Mouse (Mus musculus): Measurements from ENCODE around the gene Fam186a. TPM values are rescaled to one million over a fixed set of nuclear protein-coding genes. Genes with fewer than 3 reads are reported as not detected.
"Not testable (repeated sequence)": the region's sequence is repeated elsewhere in the genome, so short reads cannot be mapped to it uniquely, and the experiment has no call there.

The Fam186a gene
- not detected in 3 replicates for total RNA-seq (2017)

- ATAC-seq (replicated peaks; ENCODE audit: insufficient number of reproducible peaks, low FRiP score, low TSS enrichment, poor library complexity, severe bottlenecking) = no peak
These were observed at the start of gene Fam186a for GRCm38 (mm10) chr15:99966961-99967360. Gene Fam186a, minus strand, starts transcription at chr15:99967061.

DNA sequence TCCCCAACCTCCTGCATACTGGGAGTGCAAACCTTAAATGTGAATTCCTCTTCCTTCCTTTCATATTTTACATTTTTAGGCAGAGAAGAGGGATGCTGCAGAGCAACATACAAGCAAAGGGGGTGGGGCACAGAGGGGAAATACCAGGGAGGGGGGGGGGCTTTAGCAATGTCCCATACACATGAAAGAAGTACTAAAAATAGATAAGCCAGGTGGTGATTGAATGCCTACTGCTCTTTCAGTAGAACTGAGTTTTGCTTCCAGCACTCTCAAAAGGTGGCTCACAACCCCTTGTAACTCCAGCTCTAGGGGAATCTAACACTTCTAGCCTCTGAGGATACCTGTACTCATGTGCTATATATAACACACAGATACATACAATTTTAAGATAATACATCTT, 39.3 kb upstream of the Fam186a start:
- no peak for ATAC-seq (replicated peaks; ENCODE audit: insufficient number of reproducible peaks, low FRiP score, low TSS enrichment, poor library complexity, severe bottlenecking)

DNA sequence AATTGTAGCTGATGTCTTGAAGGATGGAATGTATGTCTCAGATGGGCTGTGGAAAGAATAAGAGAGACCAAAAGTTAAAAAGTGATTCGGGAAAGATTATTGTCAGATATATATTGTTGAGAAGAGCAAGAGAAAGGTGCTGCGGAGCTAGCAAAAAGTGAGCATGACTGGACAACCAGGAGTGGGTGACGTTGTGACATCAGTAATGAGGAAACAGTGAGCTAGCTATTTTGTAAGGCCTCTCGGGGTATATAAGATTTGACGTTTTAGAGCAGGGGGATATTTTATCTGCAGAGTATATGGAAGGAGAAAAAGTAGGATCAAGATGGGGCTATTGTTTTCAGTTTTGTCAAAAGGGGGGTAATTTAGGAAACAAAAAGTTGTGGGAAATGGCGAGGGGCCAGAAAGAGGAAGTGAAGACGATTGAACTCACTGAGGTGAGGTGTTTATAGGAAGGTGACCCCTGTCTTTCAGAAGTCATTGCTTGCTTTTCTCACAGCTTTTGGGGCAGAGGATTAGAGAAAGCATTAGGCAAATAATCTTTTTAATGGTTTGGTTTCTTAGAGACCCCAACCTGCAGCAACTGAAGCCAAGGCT, 37.9 kb upstream of the Fam186a start:
- ATAC-seq (replicated peaks; ENCODE audit: insufficient number of reproducible peaks, low FRiP score, low TSS enrichment, poor library complexity, severe bottlenecking) = no peak

DNA sequence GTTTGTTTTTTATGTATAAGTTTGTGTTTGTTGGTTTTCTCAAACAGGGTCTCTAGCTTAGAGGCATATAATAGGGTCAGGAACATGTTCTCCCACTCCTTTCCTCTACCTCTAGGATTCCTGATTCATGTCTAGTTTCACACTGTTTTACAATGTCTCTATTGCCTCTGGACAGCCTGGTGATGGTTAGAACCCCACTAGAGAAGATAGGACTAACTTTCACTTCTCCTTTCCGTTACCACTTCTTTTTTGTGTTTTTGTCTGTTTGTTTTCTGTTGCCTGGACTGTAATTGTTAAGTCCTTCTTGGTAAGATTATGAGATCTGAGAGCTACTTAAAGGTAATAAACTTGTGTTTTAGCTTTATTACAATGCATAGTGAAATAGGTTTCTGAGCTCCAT, 32.5 kb upstream of the Fam186a start:
- 0 out of 2 replicates have a peak, but pooled peaks have one; percentile 22 for ATAC-seq (replicated peaks; ENCODE audit: insufficient number of reproducible peaks, low FRiP score, low TSS enrichment, poor library complexity, severe bottlenecking)

- no peak for ATAC-seq (replicated peaks; ENCODE audit: insufficient number of reproducible peaks, low FRiP score, low TSS enrichment, poor library complexity, severe bottlenecking)
These were observed 30.4 kb upstream of the Fam186a start for GRCm38 (mm10) chr15:99997114-99997804.

- ATAC-seq (replicated peaks; ENCODE audit: insufficient number of reproducible peaks, low FRiP score, low TSS enrichment, poor library complexity, severe bottlenecking) = no peak
These were observed 26.2 kb upstream of the Fam186a start for GRCm38 (mm10) chr15:99993100-99993499.

DNA sequence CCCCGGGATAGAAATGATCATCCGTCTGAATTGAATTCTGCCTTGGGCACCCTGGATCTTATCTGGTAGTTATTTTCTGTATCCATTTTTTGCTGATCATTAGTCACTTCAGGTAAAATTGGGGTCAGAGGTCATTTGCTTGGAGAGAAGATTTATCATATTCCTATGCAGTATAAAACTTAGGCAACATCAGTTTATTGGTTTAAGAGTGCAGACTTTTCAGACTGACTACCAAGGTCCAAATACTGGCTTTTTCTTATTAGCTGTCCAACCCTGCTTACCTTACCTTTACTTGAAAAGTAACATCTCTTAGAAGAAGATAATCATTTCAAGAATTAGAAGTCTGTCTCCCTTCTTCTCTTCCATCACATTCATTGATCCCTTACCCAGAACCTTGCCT, 12.9 kb upstream of the Fam186a start:
- no peak for ATAC-seq (replicated peaks; ENCODE audit: insufficient number of reproducible peaks, low FRiP score, low TSS enrichment, poor library complexity, severe bottlenecking)

GRCm38 (mm10) chr15:99979266-99979665, 12.4 kb upstream of the Fam186a start:
- no peak for ATAC-seq (replicated peaks; ENCODE audit: insufficient number of reproducible peaks, low FRiP score, low TSS enrichment, poor library complexity, severe bottlenecking)

- not testable (repeated sequence) for ATAC-seq (replicated peaks; ENCODE audit: insufficient number of reproducible peaks, low FRiP score, low TSS enrichment, poor library complexity, severe bottlenecking)
These were observed 9.3 kb upstream of the Fam186a start for GRCm38 (mm10) chr15:99976121-99976520.

GRCm38 (mm10) chr15:99974476-99975220, 7.8 kb upstream of the Fam186a start:
- ATAC-seq (replicated peaks; ENCODE audit: insufficient number of reproducible peaks, low FRiP score, low TSS enrichment, poor library complexity, severe bottlenecking) = no peak

DNA sequence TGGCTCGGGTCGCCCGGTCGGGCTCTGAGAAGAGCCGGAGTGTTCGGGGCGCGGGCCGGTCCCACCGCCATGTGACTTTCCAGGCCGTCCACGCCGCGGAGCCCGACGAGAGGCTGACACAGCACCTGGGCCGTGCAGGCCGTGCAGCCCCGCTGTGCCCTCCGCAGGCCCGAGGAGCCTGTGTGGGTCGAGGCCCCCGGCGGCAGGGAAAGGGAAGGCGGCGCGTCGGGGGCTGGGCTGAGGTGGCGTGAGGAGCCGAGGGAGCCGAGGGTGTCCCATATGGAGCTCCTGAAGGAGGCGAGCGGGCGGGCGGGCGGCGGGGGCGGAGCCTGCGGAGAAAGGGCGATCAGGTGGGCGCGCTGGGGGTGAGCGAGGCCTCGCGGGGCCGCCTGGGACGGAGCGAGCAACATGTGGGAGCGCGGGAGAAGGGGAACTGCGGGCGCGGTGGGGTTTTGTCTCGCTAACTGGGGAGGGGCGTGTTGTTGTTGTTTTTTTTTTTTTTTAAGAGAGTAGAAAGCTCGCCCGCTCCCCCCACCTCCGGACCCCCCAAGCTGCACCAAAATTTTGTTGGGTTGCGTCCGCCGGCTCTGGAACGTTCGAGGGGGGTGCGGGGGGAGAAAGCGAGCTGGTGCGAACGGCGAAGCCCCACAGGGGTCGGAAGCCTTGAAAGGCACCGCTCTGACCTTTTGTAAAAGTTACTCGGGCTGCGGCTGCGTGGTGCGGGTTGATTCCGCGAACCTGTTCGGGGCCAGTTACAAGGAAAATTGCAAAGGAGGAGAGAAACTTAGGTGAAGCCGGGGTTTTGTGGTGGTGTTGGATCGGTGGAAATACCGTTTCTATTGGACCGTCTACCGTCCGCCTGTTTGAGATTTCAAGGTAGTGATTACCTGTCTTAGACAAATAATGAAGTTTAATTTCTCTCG, 6.4 kb upstream of the Fam186a start:
- peak; percentile 29; the same call in 1 of the 2 replicates for ATAC-seq (replicated peaks; ENCODE audit: insufficient number of reproducible peaks, low FRiP score, low TSS enrichment, poor library complexity, severe bottlenecking)

DNA sequence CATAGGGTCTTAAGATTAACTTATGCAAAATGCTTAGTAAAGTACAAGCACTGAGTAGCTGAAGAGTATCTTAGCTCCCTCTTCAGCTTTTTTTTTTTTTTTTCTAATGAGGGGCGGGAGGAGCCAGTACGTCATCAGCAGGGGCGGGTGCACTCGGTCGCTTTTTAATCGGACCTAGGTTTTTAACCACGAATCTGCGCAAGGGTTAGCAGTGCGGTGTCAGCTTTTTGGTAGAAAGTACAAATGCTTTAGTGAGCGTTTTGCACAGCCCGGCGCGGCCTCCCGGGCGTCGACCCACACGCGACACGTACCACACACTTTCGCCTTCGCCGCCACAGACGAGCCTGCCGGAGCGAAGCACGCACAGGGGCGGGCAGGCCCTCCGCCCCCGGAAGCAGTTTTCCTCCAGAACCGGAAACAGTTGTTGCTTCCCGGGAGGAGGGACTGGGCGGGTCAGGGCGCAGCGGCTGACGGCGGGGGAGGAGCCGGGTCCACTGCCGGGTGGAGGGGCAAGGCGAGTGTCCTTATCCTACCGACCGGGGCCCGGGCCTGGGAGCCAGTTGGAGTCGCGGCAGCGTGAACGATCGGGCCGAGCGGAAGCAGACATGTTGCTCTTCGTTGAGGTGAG, 5.6 kb upstream of the Fam186a start:
- ATAC-seq (replicated peaks; ENCODE audit: insufficient number of reproducible peaks, low FRiP score, low TSS enrichment, poor library complexity, severe bottlenecking) = peak; percentile 96

GRCm38 (mm10) chr15:99970606-99971005, 3.7 kb upstream of the Fam186a start:
- no peak for ATAC-seq (replicated peaks; ENCODE audit: insufficient number of reproducible peaks, low FRiP score, low TSS enrichment, poor library complexity, severe bottlenecking)

GRCm38 (mm10) chr15:99969765-99970164, 2.9 kb upstream of the Fam186a start, which contains the start of gene Larp4:
Gene Larp4, plus strand, starts transcription at chr15:99970065.
- ATAC-seq (replicated peaks; ENCODE audit: insufficient number of reproducible peaks, low FRiP score, low TSS enrichment, poor library complexity, severe bottlenecking) = not testable (repeated sequence)

- no peak for ATAC-seq (replicated peaks; ENCODE audit: insufficient number of reproducible peaks, low FRiP score, low TSS enrichment, poor library complexity, severe bottlenecking)
These were observed 1.6 kb downstream of the Fam186a start for GRCm38 (mm10) chr15:99965103-99965775.

DNA sequence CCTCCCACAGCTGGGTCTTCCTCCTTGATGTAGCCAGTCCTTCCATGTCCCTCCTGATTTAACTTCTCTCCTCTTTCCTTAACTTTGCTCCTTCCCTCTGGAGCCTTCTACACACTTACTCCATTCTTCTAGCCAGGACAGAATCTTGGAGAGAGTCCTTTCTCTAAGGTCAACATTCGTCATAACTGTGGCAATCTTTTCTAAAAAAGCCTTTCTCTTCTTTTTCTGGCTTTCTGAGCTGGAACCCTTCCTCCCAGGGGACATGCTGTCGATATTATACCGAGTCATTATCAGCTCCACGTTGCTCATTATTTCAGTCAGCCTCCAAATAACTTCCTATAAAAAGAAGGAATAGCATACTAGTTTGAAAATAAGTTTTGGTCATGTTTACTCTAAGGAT, 11.5 kb downstream of the Fam186a start:
- ATAC-seq (replicated peaks; ENCODE audit: insufficient number of reproducible peaks, low FRiP score, low TSS enrichment, poor library complexity, severe bottlenecking) = no peak

DNA sequence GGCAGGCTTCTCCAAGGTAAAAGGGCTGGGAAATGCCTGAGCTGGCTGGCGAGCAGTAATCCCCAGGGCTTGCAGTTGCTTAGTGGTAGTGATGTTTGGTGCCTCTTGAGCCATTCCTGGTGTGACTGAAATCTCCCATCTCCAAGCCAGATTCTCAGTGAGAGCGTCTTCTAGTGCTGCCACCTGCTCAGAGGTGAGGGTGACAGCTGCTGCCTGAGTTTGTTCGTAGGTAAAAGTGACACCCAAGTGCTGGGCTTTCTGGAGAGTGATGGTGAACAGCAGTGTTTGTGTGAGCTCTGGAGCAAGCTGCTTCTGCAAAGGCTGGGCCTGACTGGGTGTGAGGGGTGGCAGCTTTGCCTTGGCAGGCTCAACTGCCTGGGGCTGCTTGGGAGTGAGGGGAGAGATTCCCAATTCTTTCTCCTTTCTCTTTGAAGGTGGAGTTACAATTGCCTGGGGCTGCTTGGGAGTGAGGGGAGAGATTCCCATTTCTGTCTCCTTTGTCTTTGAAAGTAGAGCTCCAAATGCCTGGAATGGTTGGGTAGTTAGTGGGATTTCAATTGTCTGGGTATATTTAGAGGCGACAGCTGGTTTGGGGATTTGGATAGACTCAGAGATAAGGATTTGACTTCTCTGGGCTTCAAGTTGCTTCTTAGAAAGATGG, 25.8 kb downstream of the Fam186a start:
- ATAC-seq (replicated peaks; ENCODE audit: insufficient number of reproducible peaks, low FRiP score, low TSS enrichment, poor library complexity, severe bottlenecking) = no peak

All from monocyte, adult 5-6 weeks (primary cell).